Mouse (Mus musculus) layer of hippocampus, adult 18-20 months (tissue): ENCODE measurements around the gene Arhgef25. TPM values are rescaled to one million over a fixed set of nuclear protein-coding genes. Genes with fewer than 3 reads are reported as not detected.
A peak's percentile ranks its signal among the peaks of the same experiment; 100 is the strongest.
"Not testable (repeated sequence)": the region's sequence is repeated elsewhere in the genome, so short reads cannot be mapped to it uniquely, and the experiment has no call there.

Experiments
- DNase-seq, 2 experiments: peaks; one replicate each; pipeline ENCODE4 v3.0.0; 2022; ENCODE audit warnings: low spot score in 2 of 2
- total RNA-seq, 2 experiments: library from RNA; stranded (reverse); gene quantifications; 2 replicates each; pipeline ENCODE4 v1.2.3; 2021

Gene Arhgef25
- total RNA-seq, 2 experiments from 2014 or later = 338 to 373 TPM

- DNase-seq = no peak
Measured at GRCm38 (mm10) chr10:127166771-127167613, 22.9 kb downstream of the Arhgef25 start.

GRCm38 (mm10) chr10:127166404-127166715, 23.5 kb downstream of the Arhgef25 start:
- DNase-seq = no peak

GRCm38 (mm10) chr10:127165654-127166403, 24.1 kb downstream of the Arhgef25 start:
- peak in 1 of 2 experiments; percentile 65 for DNase-seq

- DNase-seq = no peak
Measured at GRCm38 (mm10) chr10:127165354-127165653, 24.6 kb downstream of the Arhgef25 start.

GRCm38 (mm10) chr10:127164631-127165353, 25.1 kb downstream of the Arhgef25 start, which contains the start of gene B4galnt1:
B4galnt1 (plus strand) TSS chr10:127165225.
- DNase-seq = peak; percentile 69 to 87

GRCm38 (mm10) chr10:127164190-127164589, 25.7 kb downstream of the Arhgef25 start:
- no peak for DNase-seq

- peak in 1 of 2 experiments; percentile 38 for DNase-seq
Measured at GRCm38 (mm10) chr10:127162771-127163261, 27.1 kb downstream of the Arhgef25 start.

GRCm38 (mm10) chr10:127160728-127161127, 29.2 kb downstream of the Arhgef25 start:
- no peak for DNase-seq

- peak in 1 of 2 experiments; percentile 44 for DNase-seq
Measured at GRCm38 (mm10) chr10:127160081-127160480, 29.8 kb downstream of the Arhgef25 start.

GRCm38 (mm10) chr10:127158471-127158870, 31.4 kb downstream of the Arhgef25 start:
- no peak for DNase-seq

- no peak for DNase-seq
Measured at GRCm38 (mm10) chr10:127156511-127156910, 33.4 kb downstream of the Arhgef25 start.

GRCm38 (mm10) chr10:127156089-127156488, 33.8 kb downstream of the Arhgef25 start:
- no peak for DNase-seq

GRCm38 (mm10) chr10:127154652-127155051, 35.2 kb downstream of the Arhgef25 start:
- no peak for DNase-seq

GRCm38 (mm10) chr10:127154241-127154640, 35.6 kb downstream of the Arhgef25 start:
- DNase-seq = no peak

GRCm38 (mm10) chr10:127153323-127153722, 36.6 kb downstream of the Arhgef25 start:
- no peak for DNase-seq

- DNase-seq = not testable (repeated sequence)
Measured at GRCm38 (mm10) chr10:127152556-127152955, 37.3 kb downstream of the Arhgef25 start.

- not testable (repeated sequence) for DNase-seq
Measured at GRCm38 (mm10) chr10:127151233-127151632, 38.6 kb downstream of the Arhgef25 start.

- no peak for DNase-seq
Measured at GRCm38 (mm10) chr10:127150471-127150872, 39.4 kb downstream of the Arhgef25 start.

GRCm38 (mm10) chr10:127147135-127147534, 42.7 kb downstream of the Arhgef25 start:
- DNase-seq = no peak

GRCm38 (mm10) chr10:127145303-127145702, 44.6 kb downstream of the Arhgef25 start:
- no peak for DNase-seq

- DNase-seq = no peak
Measured at GRCm38 (mm10) chr10:127144536-127144935, 45.3 kb downstream of the Arhgef25 start.
